Mouse (Mus musculus) small intestine, adult 2 months (tissue): ENCODE measurements at regions not wholly inside any gene's neighbourhood (a gene's known extent, or its start where the extent isn't known, plus 50 kb on each side); places are given as distances from the start of the nearest gene placed in this dataset.

ENCODE experiments used
- CTCF ChIP-seq: fragments of 200-500 bp; IDR thresholded peaks from 2 replicates; pipeline ENCODE4 v1.5.1; 2012; ENCODE audit warnings: low read depth, mild to moderate bottlenecking, control low read depth, inconsistent platforms, low read length, moderate library complexity, mixed read lengths; ENCODE audit not compliant: insufficient replicate concordance, insufficient read length; ENCODE audit errors: extremely low read depth
- POLR2A ChIP-seq: fragments of 200-500 bp; IDR thresholded peaks from 2 replicates; pipeline ENCODE4 v1.6.1; 2012; ENCODE audit warnings: low read depth, mild to moderate bottlenecking, control low read depth, inconsistent platforms, low read length, moderate library complexity

- TF ChIP-seq CTCF (no peak), POLR2A (no peak)
These were observed 269.8 kb downstream of the Gadd45g start for GRCm38 (mm10) chr13:52116241-52116640.
